Mouse (Mus musculus) heart, postnatal 0 days (tissue): Measurements from ENCODE around the gene Gipc2. TPM values are rescaled to one million over a fixed set of nuclear protein-coding genes. Genes with fewer than 3 reads are reported as not detected.

Experiments used
- ATAC-seq: fragments of 200-750 bp; cut with Nextera tagmentation; 2 replicates; pipeline ENCODE4 v1.8.0; 2017; ENCODE audit warnings: low read depth, moderate number of reproducible peaks, moderate library complexity; ENCODE audit not compliant: insufficient read depth
- DNase-seq: peaks from one replicate; pipeline ENCODE4 v3.0.0-alpha.2; 2016; ENCODE audit warnings: low spot score
- H3K27ac ChIP-seq: fragments of 300-500 bp; sonication (generic); 2 replicates; pipeline ENCODE4 v1.5.1; 2014; ENCODE audit warnings: low read depth, mild to moderate bottlenecking
- H3K27me3 ChIP-seq: fragments of 300-500 bp; sonication (generic); 2 replicates; pipeline ENCODE4 v1.6.1; 2014; ENCODE audit warnings: low read length, mixed read lengths; ENCODE audit not compliant: control insufficient read depth, insufficient read depth
- H3K36me3 ChIP-seq: fragments of 300-500 bp; sonication (generic); replicated peaks from 2 replicates; pipeline ENCODE4 v1.6.1; 2014; ENCODE audit warnings: low read length, mixed read lengths; ENCODE audit not compliant: control insufficient read depth, insufficient read depth
- H3K4me1 ChIP-seq: fragments of 300-500 bp; sonication (generic); 2 replicates; pipeline ENCODE4 v1.6.1; 2014; ENCODE audit warnings: antibody characterized with exemption; ENCODE audit not compliant: control insufficient read depth, insufficient read depth
- H3K4me2 ChIP-seq: fragments of 300-500 bp; sonication (generic); 2 replicates; pipeline ENCODE4 v1.6.1; 2014; ENCODE audit warnings: low read depth, mild to moderate bottlenecking, low read length, moderate library complexity
- H3K4me3 ChIP-seq: fragments of 300-500 bp; sonication (generic); 2 replicates; pipeline ENCODE4 v1.5.1; 2014; ENCODE audit warnings: low read depth, low read length
- H3K9ac ChIP-seq: fragments of 300-500 bp; sonication (generic); replicated peaks from 2 replicates; pipeline ENCODE4 v1.6.1; 2014; ENCODE audit warnings: low read depth, low read length, mixed read lengths
- H3K9me3 ChIP-seq: fragments of 300-500 bp; sonication (generic); replicated peaks from 2 replicates; pipeline ENCODE4 v1.6.1; 2016; ENCODE audit warnings: low read length; ENCODE audit not compliant: control insufficient read depth
- CTCF ChIP-seq: IDR thresholded peaks from 2 replicates; pipeline ENCODE4 v1.5.1; 2016; ENCODE audit warnings: antibody characterized with exemption, control low read depth, low read depth
- EP300 ChIP-seq: IDR thresholded peaks from 2 replicates; pipeline ENCODE4 v1.6.1; 2016; ENCODE audit warnings: antibody characterized with exemption, low read depth
- WGBS: fragments of 180-500 bp; shearing (Covaris S2); extraction: QIAGEN DNeasy Blood & Tissue Kit; methylation state at CpG from one replicate; pipeline ENCODE4 v1.1.7; 2014; 5-methylcytosine and 5-hydroxymethylcytosine counted together
- polyA plus RNA-seq: library from polyadenylated mRNA; unstranded; fragments of >200 nt; fragmentation: Nextera tagmentation; extraction: Ambion mirVana; gene quantifications from 2 replicates; pipeline ENCODE4 v1.2.1, GENCODE M21; 2015
- total RNA-seq: library from RNA; depleted of rRNA; stranded (reverse); fragments of >200 nt; gene quantifications from 2 replicates; pipeline ENCODE4 v1.2.3, GENCODE M21; 2014; ENCODE audit warnings: low replicate concordance

The Gipc2 gene
- total and polyA plus RNA-seq, 2 experiments from 2014 or later, result 3.3 TPM; not detected in 1

GRCm38 (mm10) chr3:152065806-152066205 lies 100.2 kb downstream of the Gipc2 start:
- Histone ChIP-seq H3K4me3 (no peak overlapping the region), H3K36me3 (no peaks in the 10 kb centered on the region), H3K9me3 (no peaks in the 10 kb centered on the region), H3K27me3 (peaks cover 14% of the 10 kb centered on the region; the same call in 1 of the 2 replicates), H3K9ac (no peak overlapping the region), H3K4me1 (no peaks in the 10 kb centered on the region), H3K4me2 (no peak overlapping the region), H3K27ac (no peak overlapping the region)
- no peak for ATAC-seq
- TF ChIP-seq EP300 (no peak), CTCF (no peak)
- 46% methylated on average over 4 of the region's 4 CpGs for WGBS
- no peak for DNase-seq

- 79% methylated on average over 2 of the region's 2 CpGs for WGBS
- no peaks in the 10 kb centered on the region for H3K4me1 ChIP-seq
- no peak overlapping the region for H3K27ac ChIP-seq
- H3K27me3 ChIP-seq, result peaks cover 14% of the 10 kb centered on the region; the same call in 1 of the 2 replicates
- H3K9me3 ChIP-seq, result no peaks in the 10 kb centered on the region
- no peak overlapping the region for H3K4me2 ChIP-seq
- no peak for TF ChIP-seq CTCF
- no peaks in the 10 kb centered on the region for H3K36me3 ChIP-seq
- H3K4me3 ChIP-seq, result no peak overlapping the region
- H3K9ac ChIP-seq, result no peak overlapping the region
- no peak for ATAC-seq
- DNase-seq, result no peak
Measured at GRCm38 (mm10) chr3:152064166-152064565, 101.9 kb downstream of the Gipc2 start.

DNA sequence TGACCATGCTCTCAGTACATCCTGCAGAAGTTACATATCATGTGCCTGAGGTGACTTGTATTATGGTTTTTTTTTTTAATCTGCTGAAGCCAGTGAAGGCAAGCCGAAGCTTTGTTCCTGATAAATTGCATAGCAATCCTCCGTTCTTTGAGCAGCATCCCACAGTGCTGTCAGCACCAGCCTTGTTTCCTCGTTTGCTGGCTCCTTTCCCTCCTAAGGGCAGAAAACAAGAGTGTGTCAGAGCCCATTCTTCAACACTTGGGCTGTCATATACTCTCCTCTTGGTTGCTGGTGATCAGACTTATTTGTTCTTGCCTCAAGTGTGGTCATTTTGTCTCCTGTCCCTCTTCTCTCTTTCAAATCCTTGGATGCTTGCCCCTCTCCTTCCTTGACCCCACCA lies 103.2 kb downstream of the Gipc2 start:
- H3K27me3 ChIP-seq, result peaks cover 14% of the 10 kb centered on the region; the same call in 1 of the 2 replicates
- no peaks in the 10 kb centered on the region for H3K4me1 ChIP-seq
- no peaks in the 10 kb centered on the region for H3K36me3 ChIP-seq
- TF ChIP-seq CTCF (no peak), EP300 (no peak)
- H3K4me3 ChIP-seq, result no peak overlapping the region
- no peaks in the 10 kb centered on the region for H3K9me3 ChIP-seq
- H3K4me2 ChIP-seq, result no peak overlapping the region
- ATAC-seq, result no peak
- DNase-seq, result no peak
- 23% methylated on average over 3 of the region's 3 CpGs for WGBS
- no peak overlapping the region for H3K27ac ChIP-seq
- H3K9ac ChIP-seq, result no peak overlapping the region

DNA sequence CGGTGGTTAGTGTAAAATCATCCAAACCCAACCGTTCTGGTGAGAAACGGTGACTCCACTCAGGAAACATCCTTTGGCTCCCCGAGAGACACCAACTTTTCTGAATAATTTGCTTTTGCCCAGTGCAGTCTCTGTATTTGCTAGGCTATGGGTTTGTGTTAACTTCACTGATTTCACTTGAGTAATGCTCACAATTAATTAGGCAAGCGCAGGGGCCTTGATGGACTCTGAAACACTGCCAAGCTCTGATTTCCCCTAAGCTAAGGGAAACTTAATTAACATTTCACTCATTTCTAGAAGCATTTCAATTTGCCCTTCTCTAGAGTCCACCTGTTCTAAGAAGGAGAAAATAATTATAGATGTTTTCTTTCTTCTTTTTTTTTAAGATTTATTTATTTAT lies 104.9 kb downstream of the Gipc2 start:
- WGBS, result 92% methylated on average over 5 of the region's 5 CpGs

GRCm38 (mm10) chr3:152058235-152058634 lies 107.8 kb downstream of the Gipc2 start:
- DNase-seq (no peak), ATAC-seq (no peak)
- Histone ChIP-seq H3K4me1 (no peaks in the 10 kb centered on the region), H3K9me3 (no peaks in the 10 kb centered on the region), H3K27me3 (no peaks in the 10 kb centered on the region), H3K27ac (no peak overlapping the region), H3K9ac (no peak overlapping the region), H3K4me3 (no peak overlapping the region), H3K4me2 (no peak overlapping the region), H3K36me3 (no peaks in the 10 kb centered on the region)
- TF ChIP-seq CTCF (no peak), EP300 (no peak)
- 68% methylated on average over 2 of the region's 2 CpGs for WGBS

More for the DNA sequence above, 104.9 kb downstream of the Gipc2 start:
- no peak for TF ChIP-seq CTCF
- no peak for TF ChIP-seq EP300
- Histone ChIP-seq H3K4me2 (no peak overlapping the region), H3K9ac (no peak overlapping the region), H3K9me3 (no peaks in the 10 kb centered on the region), H3K36me3 (no peaks in the 10 kb centered on the region), H3K27ac (no peak overlapping the region), H3K27me3 (peaks cover 7% of the 10 kb centered on the region; the same call in 1 of the 2 replicates), H3K4me1 (no peaks in the 10 kb centered on the region), H3K4me3 (no peak overlapping the region)
- ATAC-seq (no peak), DNase-seq (no peak)

DNA sequence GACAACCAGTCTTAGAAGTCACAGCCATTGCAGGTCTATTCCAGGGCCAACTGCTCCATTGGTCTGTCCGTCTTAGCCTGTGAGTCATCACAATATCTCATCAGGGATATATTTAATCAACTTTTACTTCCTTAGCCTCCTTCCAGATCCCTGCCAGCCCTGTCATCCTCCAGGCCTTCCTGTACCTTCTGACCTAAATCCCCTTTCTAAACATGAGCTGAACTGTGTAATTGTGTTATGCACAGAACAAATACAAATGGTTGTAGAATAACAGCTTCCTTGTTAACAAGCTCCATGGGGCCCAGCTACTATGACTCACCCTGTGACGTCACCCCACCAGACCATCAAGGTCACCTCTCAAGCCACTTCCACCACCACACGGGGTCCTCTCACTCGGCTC lies 111.8 kb downstream of the Gipc2 start:
- H3K27me3 ChIP-seq, result no peaks in the 10 kb centered on the region
- no peak overlapping the region for H3K4me2 ChIP-seq
- no peaks in the 10 kb centered on the region for H3K36me3 ChIP-seq
- H3K27ac ChIP-seq, result no peak overlapping the region
- 22% methylated on average over 4 of the region's 4 CpGs for WGBS
- H3K9me3 ChIP-seq, result no peaks in the 10 kb centered on the region
- no peaks in the 10 kb centered on the region for H3K4me1 ChIP-seq
- no peak overlapping the region for H3K9ac ChIP-seq
- peak; percentile 53 for ATAC-seq
- peak; percentile 9 for DNase-seq
- TF ChIP-seq CTCF (no peak), EP300 (no peak)
- H3K4me3 ChIP-seq, result no peak overlapping the region
